Mouse (Mus musculus): ENCODE measurements around the gene Btbd17.

Btbd17 gene

GRCm38 (mm10) chr11:114764820-114765818, 30.6 kb downstream of the Btbd17 start, which contains the start of gene Kif19a:
Gene Kif19a (plus strand): TSS chr11:114765388.
- DNase-seq, result peak; percentile 74 to 82

GRCm38 (mm10) chr11:114747564-114748138, 48.1 kb downstream of the Btbd17 start:
- no peak for DNase-seq

- DNase-seq, result peak; percentile 95 to 97
Observed at GRCm38 (mm10) chr11:114745134-114745533, 50.6 kb downstream of the Btbd17 start.

GRCm38 (mm10) chr11:114741451-114741850, 54.3 kb downstream of the Btbd17 start:
- no peak for DNase-seq
